Mouse (Mus musculus) urinary bladder, postnatal 0 days (tissue): ENCODE data around the gene Fam198b. TPM values are rescaled to one million over a fixed set of nuclear protein-coding genes. Genes with fewer than 3 reads are reported as not detected.

Experiments used
- polyA plus RNA-seq: library from polyadenylated mRNA; unstranded; fragments of >200 nt; fragmentation: Nextera tagmentation; extraction: Ambion mirVana; gene quantifications from 2 replicates; pipeline ENCODE4 v1.2.1, GENCODE M21; 2015

Gene Fam198b
- polyA plus RNA-seq = 6.7 and 9.9 TPM in 2 replicates

GRCm38 (mm10) chr3:79884305-79884704 lies at the start of gene Fam198b:
Gene Fam198b, plus strand, starts transcription at chr3:79884533.

GRCm38 (mm10) chr3:79852654-79853166 lies 31.6 kb upstream of the Fam198b start, which contains the start of gene Tmem144:
Gene Tmem144, minus strand, starts transcription at chr3:79852773.

Other genes with a start within 250 kb of the Fam198b start
- gene Rxfp1, start 146.7 kb upstream of the Fam198b start, polyA plus RNA-seq = 0.46 and 0.47 TPM in 2 replicates
- gene Tmem144, start 31.8 kb upstream of the Fam198b start, polyA plus RNA-seq = 1.0 and 1.6 TPM in 2 replicates